Mouse (Mus musculus) cerebellum, postnatal 36 days (tissue): Measurements from ENCODE around the gene Polr2e.

ENCODE experiments used
- DNase-seq, 2 experiments: peaks; one replicate each; pipeline ENCODE4 v3.0.0; 2021 to 2022; ENCODE audit warnings: mixed read lengths in 2 of 2

Polr2e gene

GRCm38 (mm10) chr10:80039559-80039979 is at the start of gene Polr2e:
Gene Polr2e, minus strand, starts transcription at chr10:80039795.
- peak; percentile 96 for DNase-seq

GRCm38 (mm10) chr10:80089146-80089545 is 49.6 kb upstream of the Polr2e start:
- DNase-seq, result no peak

GRCm38 (mm10) chr10:80087483-80087882 is 47.9 kb upstream of the Polr2e start:
- DNase-seq, result no peak

- DNase-seq, result no peak
Measured at GRCm38 (mm10) chr10:80086847-80087246, 47.3 kb upstream of the Polr2e start.

- peak; percentile 54 to 55 for DNase-seq
Measured at GRCm38 (mm10) chr10:80084817-80085487, 45.4 kb upstream of the Polr2e start.

GRCm38 (mm10) chr10:80081075-80081474 is 41.5 kb upstream of the Polr2e start:
- no peak for DNase-seq

- DNase-seq, result no peak
Measured at GRCm38 (mm10) chr10:80080396-80081070, 40.9 kb upstream of the Polr2e start.

GRCm38 (mm10) chr10:80078366-80078765 is 38.8 kb upstream of the Polr2e start:
- no peak for DNase-seq

- DNase-seq, result no peak
Measured at GRCm38 (mm10) chr10:80077312-80077711, 37.7 kb upstream of the Polr2e start.

- no peak for DNase-seq
Measured at GRCm38 (mm10) chr10:80076386-80076785, 36.8 kb upstream of the Polr2e start.

GRCm38 (mm10) chr10:80075924-80076323 is 36.3 kb upstream of the Polr2e start:
- no peak for DNase-seq

- peak; percentile 43 to 56 for DNase-seq
Measured at GRCm38 (mm10) chr10:80074813-80075601, 35.4 kb upstream of the Polr2e start.

- DNase-seq, result no peak
Measured at GRCm38 (mm10) chr10:80072623-80073489, 33.3 kb upstream of the Polr2e start.

- DNase-seq, result no peak
Measured at GRCm38 (mm10) chr10:80071516-80071900, 31.9 kb upstream of the Polr2e start.

- DNase-seq, result peak; percentile 85 to 90
Measured at GRCm38 (mm10) chr10:80070837-80071515, 31.4 kb upstream of the Polr2e start.

- DNase-seq, result no peak
Measured at GRCm38 (mm10) chr10:80069948-80070450, 30.4 kb upstream of the Polr2e start.

- no peak for DNase-seq
Measured at GRCm38 (mm10) chr10:80069251-80069650, 29.7 kb upstream of the Polr2e start.

- DNase-seq, result no peak
Measured at GRCm38 (mm10) chr10:80063877-80064650, 24.5 kb upstream of the Polr2e start.

GRCm38 (mm10) chr10:80063104-80063503 is 23.5 kb upstream of the Polr2e start:
- no peak for DNase-seq

- peak in 1 of 2 experiments; percentile 47 for DNase-seq
Measured at GRCm38 (mm10) chr10:80057683-80058326, 18.2 kb upstream of the Polr2e start.
